Mouse (Mus musculus): ENCODE measurements around the gene Mcoln2. TPM values are rescaled to one million over a fixed set of nuclear protein-coding genes. Genes with fewer than 3 reads are reported as not detected.

Mcoln2 gene
- total RNA-seq (2021) = not detected
- long read RNA-seq, experiment 1 = 0 reads
- long read RNA-seq, experiment 2 = 0 reads

DNA sequence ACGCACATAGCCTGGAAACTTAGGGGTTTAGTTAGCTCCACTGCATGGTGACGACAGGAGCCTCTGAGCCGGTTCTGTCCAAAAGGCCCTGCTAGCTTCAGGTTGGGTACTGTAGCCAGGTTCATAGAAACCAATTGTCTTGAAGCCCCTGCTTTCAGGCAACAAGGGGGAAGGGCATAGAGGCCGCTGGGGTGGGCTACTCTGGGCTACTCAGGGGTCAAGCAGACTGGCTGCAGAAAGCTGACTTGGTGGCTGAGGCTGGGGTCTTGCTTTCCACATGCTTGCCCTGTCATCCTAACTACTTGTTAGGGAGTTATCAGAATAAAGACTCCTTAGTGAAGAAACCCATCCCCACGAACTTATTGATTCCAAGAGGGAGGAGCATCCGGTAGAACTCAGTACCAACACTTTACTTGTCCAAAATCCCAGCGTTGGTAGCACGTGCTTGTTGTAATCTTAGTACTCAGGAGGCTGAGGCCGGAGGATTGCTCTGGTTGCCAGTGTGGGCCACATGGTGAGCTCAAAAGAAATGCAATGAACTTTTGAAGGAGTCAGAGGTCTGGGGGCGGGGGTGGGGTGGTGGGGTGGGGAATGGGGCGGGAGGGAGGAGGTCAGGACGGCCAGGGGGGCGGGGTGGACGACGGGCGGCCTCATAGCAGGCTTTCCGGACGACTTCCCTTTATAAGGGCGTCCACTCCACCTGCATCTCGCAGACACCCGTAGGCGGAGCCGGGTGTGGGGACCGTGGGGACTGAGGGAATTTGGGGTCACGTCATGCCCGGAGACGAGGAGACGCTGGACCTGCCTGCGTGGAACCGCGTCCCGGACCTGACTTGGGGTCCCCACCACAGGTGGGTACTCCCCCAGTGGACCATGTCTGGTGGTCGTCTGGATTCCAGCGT is at the start of gene Mcoln2:
Gene Mcoln2, plus strand, starts transcription at position 678 of the 902 bp plus-strand sequence.
- no peak for DNase-seq (ENCODE audit: low spot score in 2 of 2)

DNA sequence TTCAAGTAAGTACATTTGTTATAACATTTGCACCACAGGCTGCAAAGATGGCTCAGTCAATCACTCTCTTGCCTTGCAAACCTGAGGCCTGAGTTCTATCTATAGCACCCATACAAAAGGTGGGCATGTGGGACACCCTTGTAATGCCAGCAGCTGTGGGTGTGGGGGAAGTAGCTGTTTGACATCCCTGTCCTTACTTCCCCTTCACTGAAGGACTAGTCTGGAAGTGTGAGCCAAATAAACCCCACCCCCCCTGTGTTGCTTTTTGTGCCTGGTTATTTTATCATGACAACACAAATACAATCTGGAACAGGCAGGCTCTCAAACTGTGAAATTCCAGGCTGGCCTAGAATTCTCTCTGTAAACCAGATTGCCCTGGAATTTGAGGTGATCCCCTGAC is 49.7 kb upstream of the Mcoln2 start:
- intact Hi-C loops (cut with DNase I) = loop anchor here (10.0 kb wide), 1 partner anchor 155 kb away; no protein-coding TSS in a partner anchor
- no peak for DNase-seq (ENCODE audit: low spot score in 2 of 2)

More for the DNA sequence above, at the start of gene Mcoln2:
- intact Hi-C loops (cut with DNase I) = no loop called here

DNA sequence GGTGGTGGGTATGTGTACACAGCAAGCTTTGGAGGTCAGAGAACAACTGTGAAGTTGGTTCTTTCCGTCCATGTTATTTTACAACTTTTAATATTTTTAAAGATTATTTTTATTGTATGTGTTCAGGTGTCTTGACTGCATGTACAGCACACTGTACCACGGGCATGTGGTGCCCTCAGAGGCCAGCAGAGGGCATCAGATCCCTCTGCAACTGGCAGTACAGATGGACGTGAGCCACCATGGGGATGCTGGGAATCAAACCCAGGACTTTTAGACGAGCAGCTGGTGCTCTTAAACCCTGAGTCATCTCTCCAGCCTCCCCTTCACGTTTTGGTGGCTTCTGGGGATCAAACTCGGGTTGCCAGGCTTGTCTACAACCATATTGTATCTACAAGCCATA is 47.6 kb upstream of the Mcoln2 start:
- intact Hi-C loops (cut with DNase I) = loop anchor here (10.0 kb wide), 1 partner anchor 157 kb away; no protein-coding TSS in a partner anchor
- no peak for DNase-seq (ENCODE audit: low spot score in 2 of 2)

DNA sequence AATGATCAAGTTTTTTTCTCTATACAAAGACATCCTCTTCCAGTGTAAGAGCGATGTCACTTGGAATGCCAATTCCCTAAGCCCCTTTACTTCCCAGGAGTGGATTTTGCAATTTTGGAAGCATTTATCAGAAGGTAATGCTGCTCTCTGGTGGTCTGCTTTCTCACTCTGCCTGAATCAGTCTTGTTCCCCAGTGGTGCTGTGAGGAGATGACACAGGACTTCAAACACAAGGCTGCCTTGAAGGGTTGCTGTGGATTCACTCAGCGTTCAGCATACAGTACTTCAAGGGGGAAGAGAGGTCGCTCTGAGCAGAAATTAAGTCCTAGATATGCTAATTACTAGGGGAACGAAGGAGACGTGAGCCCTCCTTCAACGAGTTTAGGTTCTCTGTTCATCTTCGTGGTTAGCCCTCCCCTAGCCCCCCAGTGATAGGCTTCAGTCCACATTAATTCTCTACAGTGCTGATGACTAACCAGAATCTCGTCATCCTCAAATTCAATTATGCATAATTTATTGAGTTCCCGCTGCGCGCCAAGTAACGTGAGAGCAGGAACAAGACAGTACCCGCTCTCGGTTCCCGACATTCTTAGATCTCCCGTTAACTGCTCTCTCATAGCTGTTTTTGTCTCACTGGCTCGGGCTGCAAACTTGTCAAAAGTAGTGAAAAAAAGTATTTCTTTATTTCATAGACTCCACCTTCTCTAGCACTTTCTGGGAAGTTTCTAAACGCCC is 42.4 kb upstream of the Mcoln2 start:
- DNase-seq (ENCODE audit: low spot score in 2 of 2) = peak; percentile 19 to 49
- intact Hi-C loops (cut with DNase I) = loop anchor here (10.0 kb wide), 1 partner anchor 162 kb away; no protein-coding TSS in a partner anchor

DNA sequence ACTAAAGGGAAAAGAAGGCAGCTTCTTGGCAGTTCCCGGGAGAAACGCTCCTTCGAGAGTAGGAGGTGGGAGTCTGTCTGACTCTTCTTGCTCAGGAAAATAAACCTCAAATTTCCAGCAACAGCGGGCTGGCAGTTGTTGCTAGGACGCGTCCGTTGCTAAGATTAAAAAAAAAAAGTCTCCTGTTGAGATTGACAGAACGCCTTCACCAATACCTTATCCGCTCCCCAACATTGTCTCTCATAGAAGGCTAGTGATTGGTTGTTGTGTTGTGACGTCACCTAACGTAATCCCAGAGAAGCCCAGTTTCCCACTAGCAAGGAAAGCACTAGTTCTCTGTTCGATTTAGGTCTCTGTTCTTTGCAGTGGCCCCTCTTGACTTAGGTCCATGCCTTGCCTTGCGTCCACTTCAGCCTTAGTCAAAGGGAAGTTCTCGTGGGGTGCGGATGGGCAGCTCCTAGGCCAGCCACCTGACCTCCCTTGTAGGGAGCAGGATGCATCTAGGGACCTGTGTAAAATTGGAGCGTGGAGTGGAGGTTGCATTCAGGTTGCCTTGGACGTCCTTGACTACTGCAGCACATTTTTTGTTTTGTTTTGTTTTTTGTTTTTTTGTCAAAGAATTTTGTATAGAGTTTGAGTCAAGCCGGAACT is 41.6 kb upstream of the Mcoln2 start, which contains the start of gene Wdr63:
Gene Wdr63, minus strand, starts transcription at position 210 of the 651 bp plus-strand sequence.
- intact Hi-C loops (cut with DNase I) = loop anchor here (10.0 kb wide), 1 partner anchor 163 kb away; no protein-coding TSS in a partner anchor
- DNase-seq (ENCODE audit: low spot score in 2 of 2) = peak; percentile 81 to 89

DNA sequence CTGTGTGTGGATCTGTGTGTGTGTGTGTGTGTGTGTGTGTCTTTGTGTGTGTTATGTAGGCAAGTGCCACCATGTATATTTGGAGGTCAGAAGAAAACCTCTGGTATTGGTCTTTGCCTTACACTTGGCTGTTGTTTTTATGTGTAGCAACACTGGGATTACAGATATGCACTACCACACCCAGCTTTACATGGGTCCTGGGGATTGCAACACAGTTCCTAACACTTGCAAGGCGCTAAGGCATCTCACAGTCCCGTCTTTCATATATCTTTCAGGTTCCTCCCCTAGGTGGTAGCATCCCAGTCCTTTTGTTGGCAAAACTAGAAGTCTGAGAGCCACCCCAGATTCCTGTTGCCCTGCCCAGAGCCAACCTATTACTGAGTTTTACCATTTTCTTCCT is 40.7 kb upstream of the Mcoln2 start:
- intact Hi-C loops (cut with DNase I) = loop anchor here (10.0 kb wide), 1 partner anchor 164 kb away; no protein-coding TSS in a partner anchor
- DNase-seq (ENCODE audit: low spot score in 2 of 2) = no peak

DNA sequence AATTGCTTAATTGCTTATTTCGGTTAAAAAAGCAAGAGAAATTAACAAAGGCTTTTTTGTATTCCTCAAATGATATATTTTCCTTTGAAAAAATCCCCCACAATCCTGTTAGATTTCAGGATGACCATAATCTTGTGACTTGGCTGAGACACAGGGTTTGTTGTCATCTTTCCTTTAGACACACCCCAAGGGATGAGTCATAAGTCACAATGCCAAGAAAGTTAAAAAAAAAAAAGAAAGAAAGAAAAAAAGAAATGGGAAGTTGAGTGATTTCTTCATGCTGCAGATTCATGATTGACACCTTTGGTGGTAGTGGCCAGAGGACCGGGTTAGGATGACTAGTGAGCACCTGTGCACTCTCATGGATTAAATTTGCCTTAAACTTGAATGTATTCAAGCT is 39.3 kb upstream of the Mcoln2 start:
- intact Hi-C loops (cut with DNase I) = no loop called here
- no peak for DNase-seq (ENCODE audit: low spot score in 2 of 2)

DNA sequence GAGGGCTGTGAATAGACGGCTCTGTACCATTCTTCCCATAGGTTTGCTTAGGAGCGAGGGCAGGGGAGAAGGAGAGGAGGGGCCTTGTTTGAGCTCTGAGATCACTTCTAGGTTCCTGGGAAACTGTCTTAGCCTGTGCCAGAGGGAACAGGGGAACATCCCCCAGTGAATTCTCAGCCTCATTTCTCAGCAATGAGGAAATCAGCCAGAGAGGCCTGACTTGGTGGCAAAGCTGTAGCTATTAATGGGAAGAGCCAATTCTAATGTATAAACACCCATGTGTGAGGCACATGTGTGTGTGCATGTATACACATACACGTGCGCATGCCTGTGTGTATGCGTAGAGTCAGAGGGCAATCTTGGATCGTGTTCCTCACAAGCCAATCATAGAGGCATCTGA is 38.7 kb upstream of the Mcoln2 start:
- intact Hi-C loops (cut with DNase I) = no loop called here
- no peak for DNase-seq (ENCODE audit: low spot score in 2 of 2)

DNA sequence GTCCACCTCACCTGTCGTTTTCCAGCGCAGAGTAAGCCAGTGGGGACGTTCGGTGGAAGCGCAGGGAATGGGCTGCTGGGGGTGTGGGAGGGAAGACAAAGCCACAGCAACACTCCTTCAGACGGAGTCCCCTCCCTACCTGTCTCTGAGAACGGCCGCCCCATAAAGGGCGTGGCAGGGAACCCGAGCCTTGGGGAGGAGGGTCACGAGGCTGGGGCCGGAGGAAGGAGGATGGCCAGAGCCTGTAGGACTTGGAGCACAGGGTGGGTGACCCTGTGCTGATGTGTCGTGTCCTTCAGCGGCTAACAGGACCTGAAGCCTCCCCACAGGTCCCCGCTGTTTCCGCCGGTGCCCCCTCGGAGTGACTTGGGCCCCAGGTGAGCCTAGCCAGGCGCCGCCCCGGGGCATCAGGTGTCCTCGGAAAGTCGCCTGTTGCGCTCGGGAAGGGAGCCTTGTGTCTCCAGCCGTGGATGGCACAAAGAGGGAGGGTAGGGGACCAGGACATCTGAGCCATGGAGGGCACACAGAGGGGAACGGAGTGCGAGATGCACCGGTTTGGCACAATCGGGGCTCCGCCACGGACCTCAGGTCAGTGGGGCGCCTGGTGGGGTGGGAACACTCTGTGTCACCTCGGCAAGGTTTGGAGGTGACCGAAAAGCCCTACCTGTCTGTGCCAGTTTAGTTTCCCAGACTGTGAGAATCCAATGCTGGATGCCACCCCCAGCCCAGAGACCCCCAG is 32.2 kb upstream of the Mcoln2 start, which contains the start of gene Mcoln3:
Gene Mcoln3, plus strand, starts transcription at position 193 of the 739 bp plus-strand sequence.
- DNase-seq (ENCODE audit: low spot score in 2 of 2) = no peak
- intact Hi-C loops (cut with DNase I) = no loop called here

DNA sequence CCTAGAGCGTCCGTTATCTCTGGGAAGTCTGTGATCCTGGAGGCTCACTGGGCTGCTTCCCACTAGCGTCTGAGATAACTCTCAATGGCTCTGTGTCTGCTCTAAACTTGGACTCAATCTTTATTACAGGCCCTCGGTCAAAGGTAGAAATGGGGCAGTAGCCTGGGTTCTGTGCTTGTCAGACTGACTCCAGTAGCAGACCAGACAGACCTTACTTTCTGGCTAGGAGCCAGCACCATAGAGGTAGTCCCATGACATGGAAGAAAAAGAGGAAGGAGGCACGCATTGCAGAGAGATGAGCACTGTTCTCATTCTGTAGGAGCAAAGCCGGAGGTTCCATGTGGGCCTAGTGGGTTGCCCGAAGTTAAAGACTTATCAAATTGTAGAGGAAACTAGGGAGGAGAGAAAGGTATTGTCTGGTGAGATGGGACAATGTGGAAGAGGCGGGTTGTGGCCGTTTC is 31.6 kb upstream of the Mcoln2 start:
- intact Hi-C loops (cut with DNase I) = no loop called here
- no peak for DNase-seq (ENCODE audit: low spot score in 2 of 2)

DNA sequence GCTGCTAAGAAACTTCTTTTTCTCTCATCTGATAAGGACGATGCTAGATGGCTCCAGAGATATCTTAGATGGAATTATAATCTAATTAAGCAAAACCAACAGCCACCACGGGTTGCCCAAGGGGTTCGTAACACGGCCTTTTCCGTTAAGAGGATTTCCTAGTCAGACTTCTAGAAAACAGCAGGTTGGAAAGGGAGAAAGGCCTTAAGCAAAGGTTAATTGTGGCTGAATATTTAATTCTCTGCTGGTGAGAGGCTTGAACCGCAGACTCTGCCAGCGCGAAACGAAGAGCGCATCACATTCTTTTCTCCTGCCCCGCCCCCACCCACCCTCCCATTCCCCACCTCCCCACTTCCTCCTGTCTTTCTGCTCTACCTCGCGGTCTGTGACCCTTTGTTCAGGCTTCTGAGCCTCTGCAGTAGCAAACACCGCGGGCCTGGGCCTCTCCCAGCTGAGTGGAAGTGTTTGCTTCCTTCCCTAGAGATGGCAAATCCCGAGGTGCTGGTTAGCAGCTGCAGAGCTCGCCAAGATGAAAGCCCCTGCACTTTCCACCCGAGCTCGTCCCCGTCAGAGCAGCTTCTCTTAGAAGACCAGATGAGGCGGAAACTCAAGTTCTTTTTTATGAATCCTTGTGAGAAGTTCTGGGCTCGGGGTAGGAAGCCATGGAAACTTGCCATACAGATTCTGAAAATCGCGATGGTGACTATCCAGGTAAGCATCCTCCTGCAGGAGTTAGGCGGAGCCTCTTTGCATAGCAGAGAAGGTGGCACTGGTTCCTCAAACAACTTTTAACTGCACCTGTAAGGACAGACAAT is 28.1 kb upstream of the Mcoln2 start:
- no peak for DNase-seq (ENCODE audit: low spot score in 2 of 2)

DNA sequence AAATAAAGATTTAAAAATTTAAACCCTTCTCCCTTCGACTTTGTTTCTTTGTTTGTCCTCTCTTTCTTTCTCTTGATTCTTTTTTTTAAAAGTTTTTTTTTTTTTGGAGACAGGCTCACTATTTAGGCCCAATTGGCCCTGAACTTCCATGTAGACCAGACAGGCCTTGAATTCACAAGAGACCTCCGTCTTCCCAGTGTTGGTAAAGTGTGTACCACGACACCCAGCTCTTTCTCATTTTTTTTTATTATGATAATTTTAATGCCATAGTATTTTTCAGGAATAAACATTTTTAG is 27.6 kb upstream of the Mcoln2 start:
- intact Hi-C loops (cut with DNase I) = no loop called here
- DNase-seq (ENCODE audit: low spot score in 2 of 2) = no peak

More for the DNA sequence above, 28.1 kb upstream of the Mcoln2 start:
- intact Hi-C loops (cut with DNase I) = no loop called here

DNA sequence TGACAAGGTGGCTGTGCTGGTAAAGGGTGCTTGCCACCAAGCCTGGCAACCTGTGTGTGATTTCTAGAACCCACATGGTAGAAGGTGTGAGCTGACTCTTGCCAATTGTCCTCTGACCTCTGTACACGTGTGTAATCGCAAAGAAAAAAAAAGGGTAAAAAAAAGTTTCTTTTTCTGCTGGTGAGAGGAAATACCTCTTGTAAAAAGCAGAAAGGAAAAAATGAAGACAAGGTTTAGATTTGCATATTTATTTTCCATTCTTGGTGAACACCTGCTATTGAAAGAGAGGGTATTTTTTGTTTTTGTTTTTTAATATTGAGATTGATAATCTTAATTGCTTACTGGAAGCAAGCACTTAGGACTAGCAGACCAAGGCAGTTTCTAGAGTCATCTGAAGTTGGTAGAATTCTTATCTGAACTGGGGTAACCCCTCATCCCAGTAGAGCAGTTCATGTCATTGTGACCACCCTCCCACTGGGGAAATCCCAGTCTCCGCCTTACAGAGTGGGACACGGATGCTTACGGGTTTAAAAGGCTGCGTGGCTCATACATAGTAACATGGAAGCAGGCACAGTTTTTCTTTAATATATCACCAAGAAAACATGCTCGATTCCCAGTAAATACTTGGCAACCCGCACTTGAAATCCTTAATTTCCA is 26.7 kb upstream of the Mcoln2 start:
- no peak for DNase-seq (ENCODE audit: low spot score in 2 of 2)
- intact Hi-C loops (cut with DNase I) = no loop called here

DNA sequence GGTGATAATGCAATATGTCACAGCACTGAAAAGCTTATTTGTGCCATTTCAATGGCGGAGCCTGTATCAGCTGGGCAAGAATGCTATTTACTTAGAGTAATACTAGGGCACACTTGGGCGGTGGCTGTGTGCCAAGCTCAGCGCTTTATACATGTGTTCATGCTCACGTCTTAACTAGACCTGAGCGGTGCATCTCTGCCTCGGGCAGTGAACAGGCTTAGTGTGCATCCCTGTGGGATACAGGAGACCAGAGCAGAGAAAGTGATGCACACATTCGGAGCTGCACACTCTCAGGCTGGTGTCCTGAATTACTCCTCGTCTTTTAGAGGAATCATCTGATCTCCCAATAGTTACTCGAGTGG is 26.2 kb upstream of the Mcoln2 start:
- no peak for DNase-seq (ENCODE audit: low spot score in 2 of 2)
- intact Hi-C loops (cut with DNase I) = no loop called here

DNA sequence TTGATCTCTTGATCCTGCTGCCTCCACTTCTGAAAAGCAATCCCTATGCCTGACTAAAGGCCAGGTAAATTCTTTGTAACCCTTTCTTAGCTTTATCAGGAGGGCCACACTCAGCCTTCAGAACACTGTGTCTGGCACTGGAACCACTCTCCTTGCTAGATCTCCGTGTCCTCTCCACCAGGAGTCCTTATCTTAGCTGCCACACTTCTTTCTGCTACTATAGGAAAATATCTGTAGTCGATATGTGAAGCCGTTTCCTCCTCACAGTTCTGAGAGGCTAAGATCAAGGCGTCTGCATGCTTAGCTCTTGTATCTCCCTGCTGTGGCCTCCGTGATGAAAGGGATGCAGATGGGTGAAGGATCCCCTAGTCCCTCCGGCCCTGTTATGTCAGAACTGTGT is 22.4 kb upstream of the Mcoln2 start:
- no peak for DNase-seq (ENCODE audit: low spot score in 2 of 2)
- intact Hi-C loops (cut with DNase I) = no loop called here

DNA sequence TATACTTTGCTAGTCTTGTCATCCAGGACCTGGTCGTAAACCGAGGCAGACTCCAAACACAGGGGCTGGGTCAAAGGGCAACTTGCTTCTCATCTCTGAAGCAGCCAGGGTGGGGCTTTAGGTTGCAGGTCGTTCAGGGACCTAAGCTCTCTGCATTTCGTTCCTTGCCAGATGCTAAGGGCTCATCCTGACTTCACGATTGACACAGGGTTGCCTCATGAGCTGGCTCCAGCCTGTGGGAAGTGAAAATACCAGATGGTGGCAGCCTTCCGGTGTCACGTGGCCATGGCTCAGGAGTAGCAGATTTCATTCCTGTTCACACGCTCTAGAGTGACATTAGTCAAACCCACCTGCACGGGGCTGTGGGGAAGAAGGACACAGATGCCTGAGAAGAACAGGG is 14.8 kb upstream of the Mcoln2 start:
- intact Hi-C loops (cut with DNase I) = no loop called here
- DNase-seq (ENCODE audit: low spot score in 2 of 2) = no peak

DNA sequence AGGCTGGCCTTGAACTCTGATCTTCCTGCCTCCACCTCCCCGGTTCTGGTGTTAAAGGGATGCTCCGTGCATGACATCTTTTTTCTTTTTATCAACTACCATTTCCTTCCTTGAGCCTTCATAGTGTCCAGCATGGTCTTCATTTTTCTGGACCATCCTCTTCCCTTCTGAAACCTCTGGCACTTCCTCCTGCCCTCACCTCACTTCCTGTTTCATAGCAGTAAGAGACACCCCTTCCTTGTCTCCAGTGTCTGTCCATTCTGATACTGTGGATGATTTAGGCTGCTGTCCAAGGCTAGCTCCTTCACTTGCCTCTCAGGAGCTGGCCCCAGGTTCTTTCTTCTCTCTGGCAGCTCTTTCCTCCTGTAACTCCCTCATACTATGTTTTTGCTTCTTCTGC is 14.2 kb upstream of the Mcoln2 start:
- intact Hi-C loops (cut with DNase I) = no loop called here
- DNase-seq (ENCODE audit: low spot score in 2 of 2) = no peak

DNA sequence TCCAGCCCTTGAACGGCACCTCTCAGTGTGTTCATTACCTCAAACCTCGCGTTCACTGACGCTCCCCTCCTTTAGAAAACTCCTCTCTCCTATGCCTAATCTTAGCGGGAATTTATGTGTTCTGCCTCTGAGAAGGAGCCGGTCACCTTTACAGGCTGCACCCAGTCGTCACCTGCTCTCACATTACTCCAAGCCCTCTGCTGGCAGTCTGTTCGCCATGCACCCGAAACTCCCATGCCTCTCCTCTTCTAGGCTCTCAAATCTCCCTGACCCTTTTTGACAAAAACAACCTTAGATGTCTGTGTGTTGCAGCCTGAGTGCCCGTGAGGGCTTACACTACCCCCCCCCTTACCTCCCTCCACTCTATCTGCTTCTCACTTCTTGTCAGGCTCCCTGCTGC is 13.2 kb upstream of the Mcoln2 start:
- no peak for DNase-seq (ENCODE audit: low spot score in 2 of 2)
- intact Hi-C loops (cut with DNase I) = no loop called here

Data from left cerebral cortex, postnatal 14 days (tissue).